Mouse (Mus musculus): ENCODE data around the gene Rbm10.

Rbm10 gene

DNA sequence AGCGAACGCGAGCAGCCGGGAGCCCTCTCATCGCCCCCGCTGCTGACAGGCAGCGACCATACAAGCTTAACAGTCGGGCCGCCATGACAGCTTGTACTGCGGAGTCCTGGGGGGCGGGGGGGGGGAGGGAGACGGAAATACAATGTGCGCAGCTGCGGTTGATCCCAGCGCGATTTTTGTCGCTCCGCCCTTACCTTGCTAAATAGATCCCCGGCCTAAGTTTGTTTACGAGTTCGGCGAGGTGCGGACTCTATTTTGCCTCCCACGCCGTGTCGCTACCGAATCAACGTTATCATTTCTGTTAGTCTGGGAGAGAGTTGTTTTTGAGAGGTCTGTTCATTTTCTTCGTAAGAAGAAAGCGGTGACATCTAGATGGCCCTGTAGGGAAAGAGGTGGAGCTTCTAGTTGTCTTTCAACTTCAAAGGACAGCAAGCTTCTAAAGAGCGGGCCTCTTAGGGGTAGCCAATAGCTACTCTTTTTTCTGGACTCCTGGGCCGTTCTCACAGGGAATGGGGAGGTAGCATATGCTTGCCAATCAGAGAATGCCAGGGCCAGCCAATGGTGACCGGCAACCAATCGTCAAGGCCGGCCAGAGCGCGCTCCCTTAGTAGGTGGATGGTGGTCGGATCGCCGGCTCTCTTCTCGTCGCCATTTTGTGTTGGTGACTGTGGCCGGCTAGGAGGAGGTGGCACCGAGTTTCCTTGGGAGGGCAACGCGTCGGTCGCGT is at the start of gene Rbm10, which contains the start of gene Ndufb11:
Rbm10 (plus strand) TSS at position 328 of the 727 bp plus-strand sequence.
Ndufb11 (minus strand) TSS at position 444 of the 727 bp plus-strand sequence.
- ChIA-PET POLR2A (interaction anchor here in 3 of 4 experiments (0.6 to 2.9 kb wide), 41 partner anchors 9 to 513 kb away, joined by 3 to 13 read pairs (median 5); partner anchors contain the start of genes Cdk16 (in 2 of the 3), Jade3 (in 2 of the 3), Uba1 (in 2 of the 3) and Rp2 (in 1 of the 3)), CTCF (interaction anchor here in 3 of 4 experiments (0.5 to 1.0 kb wide), 5 partner anchors 12 to 181 kb away, joined by 3 to 4 read pairs (median 3); no protein-coding TSS in a partner anchor)

DNA sequence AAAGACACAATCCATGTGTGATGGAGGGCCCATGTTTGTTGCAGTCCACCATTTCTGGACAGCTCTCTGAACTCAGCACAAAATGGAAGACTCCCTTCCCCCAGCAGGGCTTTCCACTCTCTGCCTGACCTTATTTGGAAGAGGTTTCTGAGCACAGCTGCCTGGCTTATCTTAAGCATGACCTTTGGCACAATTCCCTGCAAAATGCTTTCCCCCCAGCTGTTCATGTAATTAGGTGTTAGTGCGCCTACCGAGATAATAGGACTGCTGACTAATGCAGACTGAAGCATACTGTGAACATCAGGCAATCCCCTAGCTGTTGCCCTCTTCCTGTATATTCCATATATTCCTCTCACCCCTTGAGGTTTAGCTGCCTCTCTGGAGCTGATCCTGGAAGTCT is 46.3 kb upstream of the Rbm10 start:
- ChIA-PET CTCF (no interaction called here), POLR2A (no interaction called here)

DNA sequence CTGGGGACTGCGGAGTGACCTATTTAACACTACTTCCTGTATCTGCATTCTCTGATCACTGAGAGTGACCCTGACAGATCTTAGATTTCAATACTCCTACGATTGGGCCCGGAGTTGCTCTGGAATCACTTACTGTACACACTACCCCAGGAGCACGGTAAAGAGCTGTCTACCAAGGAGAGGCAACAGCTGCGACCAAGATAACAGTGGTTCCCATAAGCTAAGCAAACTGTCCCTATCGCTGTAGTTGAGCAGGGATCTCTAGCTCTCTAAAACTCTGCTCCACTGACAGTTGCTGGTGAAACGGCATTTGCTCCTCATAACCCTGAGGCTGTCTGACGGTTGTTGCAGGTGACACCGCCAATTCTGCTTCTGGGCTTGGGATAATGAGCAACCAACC is 44.6 kb upstream of the Rbm10 start:
- POLR2A ChIA-PET: no interaction called here

DNA sequence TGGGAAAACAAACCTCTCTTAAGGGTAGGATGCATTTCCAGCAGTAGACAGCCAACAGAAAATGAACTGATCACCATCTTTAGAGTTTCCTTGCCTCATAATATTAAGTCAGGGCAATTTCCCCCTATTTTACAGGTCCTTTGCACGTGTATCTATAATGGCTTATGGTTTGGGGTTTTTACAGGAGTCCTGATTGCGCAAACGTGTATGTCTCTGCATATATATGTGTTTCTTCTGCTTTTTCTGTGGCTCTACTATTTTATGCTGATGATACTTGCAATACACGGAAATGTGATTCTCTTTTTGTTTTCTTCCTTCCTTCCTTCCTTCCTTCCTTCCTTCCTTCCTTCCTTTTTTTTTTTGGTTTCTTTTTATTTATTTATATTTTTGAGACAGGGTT is 43.4 kb upstream of the Rbm10 start:
- POLR2A ChIA-PET: no interaction called here

More for the DNA sequence above, 44.6 kb upstream of the Rbm10 start:
- CTCF ChIA-PET: no interaction called here

DNA sequence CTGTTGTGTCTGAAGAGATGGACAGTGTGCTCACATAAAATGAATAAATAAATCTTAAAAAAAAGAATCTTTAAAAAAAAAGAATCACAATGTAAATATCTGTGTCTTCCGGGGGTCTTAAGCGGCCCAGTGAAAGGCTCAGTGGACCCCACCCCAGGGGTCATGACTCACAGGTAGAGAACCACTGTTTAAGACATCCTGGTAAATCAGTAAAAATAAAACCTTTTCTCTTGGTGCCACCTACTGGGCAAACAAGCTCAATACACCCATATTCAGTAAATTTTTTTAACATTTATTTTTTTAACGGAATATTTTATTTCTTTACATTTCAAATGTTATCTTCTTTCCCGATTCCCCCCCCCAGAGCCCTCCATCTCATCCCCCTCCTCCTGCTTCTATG is 29.3 kb upstream of the Rbm10 start:
- ChIA-PET CTCF (interaction anchor here in 3 of 4 experiments (0.6 to 1.0 kb wide), 8 partner anchors 16 to 568 kb away, joined by 3 to 6 read pairs (median 4); partner anchors contain the start of gene Jade3 (in 1 of the 3)), POLR2A (interaction anchor here in 1 of 4 experiments (0.7 kb wide), 1 partner anchor 567 kb away, joined by 3 read pairs; no protein-coding TSS in a partner anchor)

More for the DNA sequence above, 43.4 kb upstream of the Rbm10 start:
- CTCF ChIA-PET: no interaction called here

DNA sequence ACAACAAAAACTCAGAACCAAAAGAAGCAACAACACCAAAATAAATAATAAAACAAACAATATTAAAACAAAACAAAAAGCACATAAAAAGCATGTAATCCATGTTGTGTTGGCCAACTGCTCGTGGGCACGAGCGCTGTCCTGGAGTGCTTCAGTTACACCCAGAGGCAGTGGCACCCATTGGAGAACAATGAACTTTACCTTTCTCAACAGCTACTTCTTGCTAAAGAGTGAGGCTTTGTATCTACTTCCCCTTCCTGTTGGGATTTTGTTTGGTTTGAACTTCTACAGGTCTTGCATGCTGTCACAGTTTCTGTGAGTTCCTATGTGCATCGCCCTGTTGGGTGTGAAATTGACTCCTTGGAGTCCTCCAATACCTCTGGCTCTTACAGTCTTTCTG is 8.8 kb upstream of the Rbm10 start:
- CTCF ChIA-PET: no interaction called here
- POLR2A ChIA-PET: interaction anchor here in 1 of 4 experiments (0.6 kb wide), 1 partner anchor 205 kb away, joined by 5 read pairs; no protein-coding TSS in a partner anchor

DNA sequence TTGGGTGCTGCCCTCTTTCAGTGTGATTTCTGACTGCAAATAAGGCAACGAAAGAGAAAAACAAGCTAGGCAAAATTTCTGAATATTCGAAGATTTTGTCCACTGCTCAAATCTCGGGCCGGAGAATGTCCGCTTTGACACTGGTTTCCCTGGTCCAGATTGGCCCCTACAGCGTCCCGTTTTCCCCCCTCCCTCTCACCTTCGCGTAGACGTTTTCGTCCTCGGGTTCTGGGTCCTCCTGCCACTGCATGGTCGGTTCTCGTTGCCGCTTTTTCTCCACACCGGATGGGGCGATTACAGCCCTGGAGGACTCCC is 485 bp upstream of the Rbm10 start:
- POLR2A ChIA-PET: interaction anchor here in 3 of 4 experiments (0.6 to 2.9 kb wide), 32 partner anchors 10 to 513 kb away, joined by 3 to 13 read pairs (median 5); partner anchors contain the start of genes Jade3 (in 2 of the 3), Uba1 (in 2 of the 3), Cdk16 (in 1 of the 3) and Rp2 (in 1 of the 3)
- CTCF ChIA-PET: interaction anchor here in 3 of 4 experiments (0.5 to 1.0 kb wide), 3 partner anchors 45 to 154 kb away, joined by 3 to 4 read pairs (median 3); no protein-coding TSS in a partner anchor

DNA sequence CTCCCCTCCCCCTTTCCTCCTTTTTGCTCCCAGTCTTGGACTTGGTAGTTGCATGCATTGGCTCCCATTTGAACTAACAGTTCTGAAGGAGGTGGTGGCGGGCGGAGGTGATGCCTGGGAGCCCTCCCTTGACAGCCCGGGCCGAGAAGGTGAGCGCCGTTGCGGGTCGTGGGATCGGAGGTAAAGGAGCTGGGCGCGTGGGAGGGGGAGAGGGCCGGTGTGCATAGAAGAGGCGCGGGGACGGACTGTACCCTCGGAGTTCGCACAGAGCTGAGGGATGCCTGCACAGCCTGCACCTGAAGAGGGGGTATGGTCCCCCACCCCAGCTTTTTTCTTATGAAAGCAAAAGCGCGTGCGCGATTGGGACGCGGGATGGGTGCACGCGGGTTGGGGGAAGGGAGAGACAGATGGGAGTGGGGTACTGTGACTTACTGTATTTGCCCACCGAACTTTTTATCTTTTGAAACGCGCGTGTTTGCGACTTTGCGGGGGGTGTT is 648 bp downstream of the Rbm10 start:
- POLR2A ChIA-PET: interaction anchor here in 3 of 4 experiments (0.7 to 2.9 kb wide), 33 partner anchors 9 to 258 kb away, joined by 3 to 13 read pairs (median 5); partner anchors contain the start of genes Cdk16 (in 2 of the 3), Jade3 (in 2 of the 3), Uba1 (in 2 of the 3) and Rp2 (in 1 of the 3)
- CTCF ChIA-PET: interaction anchor here in 2 of 4 experiments (0.7 to 0.9 kb wide), 2 partner anchors 12 to 180 kb away, joined by 3 read pairs; no protein-coding TSS in a partner anchor

DNA sequence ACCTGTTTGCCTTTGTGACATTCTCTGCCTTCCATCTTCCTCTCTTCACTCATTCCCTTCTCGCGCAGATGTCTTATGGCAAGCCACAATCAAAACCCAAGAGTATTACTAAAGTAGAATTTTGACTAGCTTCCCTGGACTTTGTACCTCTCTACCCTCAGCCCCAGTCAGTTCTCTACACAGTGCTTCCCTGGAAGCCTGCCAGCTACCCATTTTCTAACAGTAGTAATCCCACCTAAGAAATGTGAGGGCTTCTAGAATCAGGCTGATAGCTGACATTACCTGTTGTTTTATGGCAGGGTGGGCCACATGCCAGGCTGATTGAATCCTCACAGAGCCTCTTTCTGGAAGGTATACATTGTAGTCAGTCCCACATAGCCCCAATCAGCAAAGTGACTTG is 20.8 kb downstream of the Rbm10 start:
- ChIA-PET POLR2A (interaction anchor here in 1 of 4 experiments (1.6 kb wide), 1 partner anchor 21 kb away, joined by 4 read pairs; the partner anchor contains the start of genes Ndufb11 and Rbm10), CTCF (interaction anchor here in 1 of 4 experiments (0.6 kb wide), 1 partner anchor 154 kb away, joined by 9 read pairs; no protein-coding TSS in a partner anchor)

DNA sequence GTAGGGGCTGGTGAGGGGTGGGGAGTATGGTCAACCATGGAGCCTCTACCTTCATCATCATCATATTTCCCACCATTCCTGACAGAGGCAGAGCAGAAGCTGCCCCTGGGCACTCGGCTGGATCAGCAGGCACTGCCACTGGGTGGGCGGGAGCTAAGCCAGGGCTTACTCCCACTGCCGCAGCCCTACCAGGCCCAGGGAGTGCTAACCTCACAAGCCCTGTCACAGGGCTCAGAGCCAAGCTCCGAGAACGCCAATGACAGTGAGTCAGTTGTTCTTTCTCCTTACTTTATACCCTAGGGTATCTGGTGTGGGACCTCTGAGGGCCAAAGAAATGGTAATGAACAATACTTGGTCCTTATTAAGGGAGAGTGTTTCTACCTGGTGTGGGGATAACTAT is 27.5 kb downstream of the Rbm10 start:
- POLR2A ChIA-PET: interaction anchor here in 2 of 4 experiments (0.6 to 1.7 kb wide), 4 partner anchors 11 to 43 kb away, joined by 3 to 8 read pairs (median 3); partner anchors contain the start of gene Cdk16 (in 1 of the 2)

DNA sequence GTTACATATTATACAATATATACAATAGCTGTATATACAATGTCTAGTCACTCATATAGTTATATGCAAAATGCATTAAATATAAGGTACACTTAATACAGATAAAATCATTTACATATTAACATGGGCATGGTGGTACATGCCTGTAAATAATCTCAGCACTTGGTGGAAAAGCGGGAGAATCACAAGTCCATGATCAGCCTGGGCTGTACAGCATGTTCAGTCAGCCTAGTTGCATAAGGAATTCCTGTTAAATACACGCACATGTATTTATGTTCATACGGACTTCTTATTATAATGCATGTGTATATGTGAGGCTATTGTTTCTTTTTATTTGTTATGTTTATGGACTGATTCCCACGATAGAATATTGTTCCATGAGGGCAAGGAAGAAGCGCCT is 40.3 kb downstream of the Rbm10 start:
- POLR2A ChIA-PET: interaction anchor here (0.5 to 2.3 kb wide), 26 partner anchors 9 to 295 kb away, joined by 3 to 12 read pairs (median 4); partner anchors contain the start of genes Cdk16 (in 2 of the 4), Ndufb11 (in 2 of the 4), Rbm10 (in 2 of the 4) and Elk1 (in 1 of the 4)

More for the DNA sequence above, 27.5 kb downstream of the Rbm10 start:
- CTCF ChIA-PET: no interaction called here

DNA sequence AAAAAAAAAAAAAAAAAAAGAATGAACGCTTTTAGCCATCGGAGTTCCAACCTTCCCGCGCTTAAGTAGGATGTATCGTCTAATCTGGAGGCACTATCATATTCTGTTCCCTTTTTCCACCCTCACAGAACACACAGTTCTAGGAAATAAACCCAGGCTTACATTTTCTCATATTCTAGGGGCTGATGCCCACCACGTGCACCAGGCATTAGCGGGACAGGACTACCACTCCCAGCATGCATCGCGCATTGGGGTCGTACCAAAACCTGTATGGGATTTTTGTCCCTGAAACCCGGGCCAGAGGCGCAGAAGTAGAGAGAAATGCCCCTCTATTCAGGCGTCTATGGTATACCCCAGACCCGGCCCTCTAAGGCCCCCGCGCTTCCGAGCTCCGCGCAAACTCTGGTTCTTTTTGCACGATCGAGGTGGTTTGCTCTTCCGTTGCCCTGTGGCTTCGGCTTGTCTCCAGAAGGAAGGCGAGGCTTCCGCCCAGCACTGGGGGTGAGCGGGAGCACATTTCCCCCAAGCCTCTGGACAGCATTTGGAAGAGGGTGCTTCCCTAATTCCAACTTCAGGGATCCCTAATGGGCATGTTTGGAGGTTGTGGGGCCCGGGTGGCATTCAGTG is 40.8 kb downstream of the Rbm10 start, which contains the start of gene Uba1:
Uba1 (plus strand) TSS at position 301 of the 627 bp plus-strand sequence.
- CTCF ChIA-PET: interaction anchor here in 1 of 4 experiments (0.6 kb wide), 2 partner anchors 16 to 53 kb away, joined by 3 to 4 read pairs; no protein-coding TSS in a partner anchor
- POLR2A ChIA-PET: interaction anchor here (0.5 to 2.3 kb wide), 26 partner anchors 9 to 294 kb away, joined by 3 to 12 read pairs (median 4); partner anchors contain the start of genes Cdk16 (in 2 of the 4), Ndufb11 (in 2 of the 4), Rbm10 (in 2 of the 4) and Elk1 (in 1 of the 4)

More for the DNA sequence above, 40.3 kb downstream of the Rbm10 start:
- CTCF ChIA-PET: interaction anchor here in 1 of 4 experiments (0.6 kb wide), 2 partner anchors 15 to 53 kb away, joined by 3 to 4 read pairs; no protein-coding TSS in a partner anchor

DNA sequence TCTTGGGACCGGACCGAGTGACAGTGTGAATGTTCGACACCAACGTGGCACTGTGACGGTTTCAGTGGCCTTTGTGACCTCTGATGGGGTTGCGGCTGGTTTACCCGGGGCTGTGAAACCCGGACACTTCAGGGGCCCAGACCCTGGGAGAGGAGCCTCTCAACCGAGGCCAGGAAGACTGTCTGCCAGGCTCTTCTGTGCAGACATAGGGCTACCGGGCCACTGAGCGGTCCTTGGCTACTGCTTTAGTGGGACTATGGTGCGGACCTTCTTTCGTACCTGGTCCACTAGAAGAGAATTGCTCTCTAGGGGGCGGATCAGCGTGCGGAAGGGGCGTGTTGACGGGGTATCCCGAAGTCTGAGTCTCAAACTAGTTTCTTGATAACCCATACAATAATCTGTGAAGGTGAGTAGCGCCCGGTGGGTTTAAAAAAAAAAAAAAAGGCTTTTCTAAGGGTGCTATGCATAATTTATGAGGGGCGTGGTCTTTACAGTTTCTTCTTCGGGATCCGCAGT is 41.6 kb downstream of the Rbm10 start:
- POLR2A ChIA-PET: interaction anchor here in 3 of 4 experiments (0.9 to 2.3 kb wide), 12 partner anchors 8 to 291 kb away, joined by 3 to 12 read pairs (median 4); partner anchors contain the start of genes Cdk16 (in 2 of the 3), Elk1 (in 1 of the 3), Jade3 (in 1 of the 3) and Ndufb11 (in 1 of the 3)

DNA sequence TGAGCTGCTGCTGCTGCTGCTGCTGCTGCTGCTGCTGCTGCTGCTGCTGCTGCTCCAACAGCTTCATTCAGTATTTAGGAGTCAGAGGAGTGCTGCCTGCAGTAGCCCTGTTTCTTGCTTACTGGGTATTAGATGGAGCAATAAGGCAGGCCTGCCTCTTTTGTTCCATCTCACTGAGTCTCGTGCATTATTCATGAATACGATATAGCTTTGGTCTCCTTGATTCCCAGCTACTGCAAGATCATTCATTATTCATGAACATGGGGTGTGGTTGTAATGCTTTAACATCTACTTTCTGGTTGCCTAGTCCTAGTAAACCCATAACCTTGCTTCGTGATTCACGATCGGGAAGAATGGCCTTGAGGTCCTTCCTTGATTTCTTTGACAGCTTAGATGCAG is 45.0 kb downstream of the Rbm10 start:
- POLR2A ChIA-PET: interaction anchor here in 3 of 4 experiments (0.7 to 4.1 kb wide), 48 partner anchors 10 to 299 kb away, joined by 3 to 63 read pairs (median 5); partner anchors contain the start of genes Cdk16 (in 3 of the 3), Ndufb11 (in 2 of the 3), Rbm10 (in 2 of the 3) and Usp11 (in 2 of the 3)
- CTCF ChIA-PET: interaction anchor here (0.6 to 2.2 kb wide), 12 partner anchors 18 to 632 kb away, joined by 3 to 22 read pairs (median 4); partner anchors contain the start of genes Araf (in 1 of the 4) and Cdk16 (in 1 of the 4)

More for the DNA sequence above, 41.6 kb downstream of the Rbm10 start:
- CTCF ChIA-PET: interaction anchor here in 1 of 4 experiments (0.7 to 1.0 kb wide), 2 partner anchors 161 to 380 kb away, joined by 3 to 4 read pairs; no protein-coding TSS in a partner anchor

DNA sequence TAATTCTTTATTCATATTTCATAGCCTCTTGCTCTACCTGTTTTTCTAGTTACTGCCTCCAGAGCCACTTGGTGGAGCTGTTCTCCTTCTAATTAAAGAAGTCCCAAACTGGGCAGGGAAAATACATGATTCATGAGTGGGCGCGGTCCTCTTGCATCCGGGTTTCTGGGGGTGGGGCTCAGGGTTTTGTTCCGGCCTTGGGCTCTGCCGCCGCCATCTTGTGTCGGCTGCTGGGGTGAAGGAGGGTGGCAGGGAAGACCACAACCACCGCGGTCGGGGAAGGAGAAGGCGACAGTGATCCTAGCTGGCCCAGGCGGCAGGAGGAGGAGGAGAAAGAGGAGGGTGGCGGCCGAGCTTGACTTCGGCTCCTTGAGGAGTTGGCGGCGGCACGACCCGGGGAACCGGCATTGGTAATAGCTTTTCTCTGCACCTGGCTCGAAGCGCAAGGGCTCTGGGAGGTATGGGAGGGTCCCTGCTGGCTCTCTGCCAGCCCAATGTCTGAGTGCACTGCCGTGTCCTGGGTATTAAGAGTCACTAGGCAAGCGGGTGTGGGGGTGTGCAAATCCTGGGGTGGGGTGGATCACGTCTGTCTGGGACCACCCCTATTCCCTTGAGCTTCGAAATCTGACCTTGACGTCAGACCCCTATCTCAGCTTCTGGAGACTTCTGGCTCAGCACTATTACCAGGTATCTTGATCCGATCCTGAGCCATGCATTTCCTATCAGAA is 45.6 kb downstream of the Rbm10 start:
- POLR2A ChIA-PET: interaction anchor here (0.5 to 4.1 kb wide), 57 partner anchors 9 to 298 kb away, joined by 3 to 63 read pairs (median 4); partner anchors contain the start of genes Cdk16 (in 4 of the 4), Ndufb11 (in 2 of the 4), Rbm10 (in 2 of the 4) and Usp11 (in 2 of the 4)
- CTCF ChIA-PET: interaction anchor here in 3 of 4 experiments (0.5 to 2.2 kb wide), 12 partner anchors 10 to 632 kb away, joined by 3 to 22 read pairs (median 4); partner anchors contain the start of genes Araf (in 1 of the 3) and Cdk16 (in 1 of the 3)

DNA sequence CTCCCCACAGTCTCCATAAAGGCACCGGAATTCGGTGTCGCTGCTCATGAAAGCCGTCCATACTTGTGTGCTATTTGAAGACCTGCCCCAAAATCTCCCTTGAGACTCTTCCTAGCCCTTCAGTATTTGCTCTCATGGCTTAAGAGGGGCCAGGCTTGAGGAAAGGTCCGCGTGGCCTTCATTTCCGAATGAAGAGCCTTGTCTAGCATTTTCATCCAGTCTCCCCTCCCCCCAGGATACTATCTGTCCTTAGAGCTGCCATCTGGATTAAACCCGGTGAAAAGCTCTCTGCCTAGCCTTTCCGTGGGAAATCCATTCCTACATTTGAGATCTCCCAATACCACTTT is 46.1 kb downstream of the Rbm10 start:
- ChIA-PET CTCF (interaction anchor here in 2 of 4 experiments (0.6 to 2.2 kb wide), 6 partner anchors 10 to 631 kb away, joined by 3 to 22 read pairs (median 4); partner anchors contain the start of genes Araf (in 1 of the 2) and Cdk16 (in 1 of the 2)), POLR2A (interaction anchor here (0.5 to 4.1 kb wide), 39 partner anchors 9 to 298 kb away, joined by 3 to 63 read pairs (median 6); partner anchors contain the start of genes Cdk16 (in 4 of the 4), Ndufb11 (in 2 of the 4), Rbm10 (in 2 of the 4) and Usp11 (in 2 of the 4))
